Mouse (Mus musculus) ovary, postnatal 36 days (tissue): Measurements from ENCODE around the gene Gm49358.

Experiments used
- DNase-seq: peaks from one replicate; pipeline ENCODE4 v3.0.0; 2022; ENCODE audit warnings: low spot score, mixed read lengths

Gm49358 gene

DNA sequence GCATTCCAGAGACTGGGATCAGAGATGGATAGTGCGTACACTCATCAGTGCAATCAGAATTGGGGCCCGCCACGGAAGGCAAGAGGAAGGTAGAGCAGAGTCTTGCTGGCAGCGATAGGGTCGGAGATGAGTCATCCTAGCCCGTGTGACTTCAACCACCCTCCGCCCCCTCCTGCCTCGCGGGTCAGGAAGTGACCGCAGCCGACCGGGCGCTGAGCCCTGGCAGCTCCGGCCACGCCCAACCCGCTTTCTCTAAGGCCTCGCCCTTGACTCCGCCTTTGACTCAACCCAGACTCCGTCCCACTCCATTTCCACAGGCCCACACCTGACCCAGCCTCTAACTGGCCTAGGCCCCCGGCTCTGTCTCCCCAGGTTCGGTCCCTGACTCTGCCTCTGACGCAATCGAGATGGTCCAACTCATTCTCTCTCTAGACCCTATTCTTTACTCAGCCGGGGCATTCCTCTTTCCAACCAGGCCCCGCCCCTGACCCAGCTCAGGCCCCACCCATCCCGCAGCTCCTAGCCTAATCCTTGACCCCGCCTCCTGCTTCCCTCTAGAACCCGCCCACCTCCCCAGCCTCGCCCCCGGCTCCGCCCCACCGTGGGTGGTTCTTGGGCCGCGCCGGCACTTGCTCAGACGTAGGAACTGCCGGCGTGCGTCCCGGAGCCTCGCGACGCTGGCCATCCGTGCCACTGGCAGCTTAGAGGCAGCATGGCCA is 14.8 kb downstream of the Gm49358 start, which contains the start of gene Nt5dc3:
Gene Nt5dc3, plus strand, starts transcription at position 608 of the 719 bp plus-strand sequence.
- DNase-seq: peak; percentile 96

- peak; percentile 52 for DNase-seq
Observed at GRCm38 (mm10) chr10:86779117-86779755, 15.5 kb downstream of the Gm49358 start.

- DNase-seq: no peak
Observed at GRCm38 (mm10) chr10:86779816-86780500, 16.2 kb downstream of the Gm49358 start.

GRCm38 (mm10) chr10:86781641-86782040 is 17.9 kb downstream of the Gm49358 start:
- DNase-seq: no peak

DNA sequence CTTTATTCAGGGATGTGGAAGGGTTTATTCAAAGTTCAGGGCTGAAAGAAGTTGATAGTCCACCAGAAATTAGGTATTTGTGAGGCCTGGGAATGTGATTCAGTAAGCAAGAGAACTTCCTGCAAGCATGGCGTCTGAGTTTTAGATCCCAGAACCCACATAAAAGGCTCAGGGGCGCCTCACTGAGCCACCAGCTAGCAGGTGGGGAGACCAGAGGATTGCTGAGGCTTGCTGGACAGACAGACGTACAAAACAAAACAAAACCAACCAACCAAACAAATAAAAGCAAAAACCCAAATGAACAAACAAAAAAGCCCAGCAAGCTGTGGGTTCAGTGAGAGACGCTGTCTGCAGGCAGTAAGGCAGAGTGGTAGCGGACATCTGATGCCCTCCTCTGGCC is 18.9 kb downstream of the Gm49358 start:
- no peak for DNase-seq

GRCm38 (mm10) chr10:86783561-86783960 is 19.8 kb downstream of the Gm49358 start:
- DNase-seq: no peak

- no peak for DNase-seq
Observed at GRCm38 (mm10) chr10:86784126-86784675, 20.4 kb downstream of the Gm49358 start.

GRCm38 (mm10) chr10:86785396-86785795 is 21.6 kb downstream of the Gm49358 start:
- DNase-seq: no peak

GRCm38 (mm10) chr10:86786083-86786482 is 22.3 kb downstream of the Gm49358 start:
- DNase-seq: no peak

DNA sequence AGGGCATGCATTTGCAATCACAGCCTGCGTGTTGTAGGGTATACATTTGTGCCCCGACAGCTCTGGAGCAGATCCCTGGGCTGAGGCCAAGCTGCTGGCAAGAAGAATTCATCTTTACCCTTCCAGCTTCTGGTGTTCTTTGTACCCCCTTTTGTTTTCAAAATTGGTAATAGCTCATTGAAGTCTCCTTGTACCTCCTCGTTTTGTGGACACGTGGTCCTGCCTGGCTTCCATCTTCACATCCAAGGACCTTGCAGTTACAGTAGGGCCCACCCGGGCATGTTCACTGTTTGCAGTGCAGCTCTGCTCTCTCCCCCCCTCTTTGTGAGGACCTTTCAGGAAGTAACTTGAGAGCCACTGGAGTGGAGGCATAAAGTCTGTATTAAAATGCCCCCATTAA is 24.4 kb downstream of the Gm49358 start:
- DNase-seq: no peak

DNA sequence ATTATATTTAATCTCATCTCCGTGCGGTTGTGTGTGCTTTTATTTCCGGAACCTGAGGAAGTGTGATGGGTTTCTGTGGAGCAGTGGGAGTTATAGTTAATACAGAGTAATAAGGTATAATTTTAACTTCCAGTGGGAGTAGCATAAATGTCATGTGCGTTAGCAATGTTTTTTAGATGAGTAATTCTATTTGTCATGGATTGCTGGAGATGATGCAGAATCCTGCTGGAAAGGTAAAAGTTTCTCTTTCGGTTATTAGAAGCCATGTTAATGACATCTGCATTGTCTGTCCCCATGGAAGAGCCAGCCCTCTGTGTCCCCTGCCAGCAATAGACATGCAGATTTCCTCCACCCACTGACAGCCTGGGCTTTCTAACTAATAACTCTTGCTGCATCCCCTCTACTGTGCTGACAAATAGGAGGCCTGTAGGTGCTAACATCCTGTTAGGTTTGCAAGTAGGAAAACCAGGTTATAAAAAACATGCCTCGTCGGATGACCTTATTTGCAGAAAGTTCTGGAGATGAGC is 25.4 kb downstream of the Gm49358 start:
- DNase-seq: no peak

DNA sequence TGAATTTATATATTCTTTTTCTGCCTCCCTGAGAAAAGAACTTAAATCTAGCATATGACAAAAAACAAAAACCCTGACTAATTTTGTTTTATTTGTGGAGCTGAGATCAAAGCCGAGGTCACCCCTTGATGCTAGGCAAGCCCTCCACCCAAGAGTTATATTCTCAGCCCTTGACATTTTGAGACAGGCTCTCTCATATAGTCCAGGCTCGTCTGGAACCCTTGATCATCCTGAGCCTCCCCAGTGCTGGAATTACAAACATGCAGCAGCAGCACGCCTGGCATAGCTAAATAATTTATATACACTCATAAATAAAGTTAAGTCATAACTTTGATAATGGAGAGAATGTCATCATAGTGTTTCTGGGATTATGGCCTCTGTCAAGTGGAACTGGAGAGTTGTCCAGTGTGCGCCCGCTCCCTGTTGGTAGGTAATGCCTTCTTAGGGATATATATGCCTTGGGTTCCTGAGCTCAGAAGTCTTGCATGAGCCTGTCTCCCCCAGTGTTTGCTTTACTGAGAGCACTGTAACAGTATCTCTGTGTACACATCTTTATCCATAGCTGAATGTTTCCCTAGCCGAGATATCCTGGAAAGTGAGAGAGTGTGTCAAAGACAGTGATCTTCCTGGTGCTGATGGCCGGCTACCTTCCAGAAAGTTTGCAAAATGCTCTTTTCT is 27.9 kb downstream of the Gm49358 start:
- DNase-seq: no peak

DNA sequence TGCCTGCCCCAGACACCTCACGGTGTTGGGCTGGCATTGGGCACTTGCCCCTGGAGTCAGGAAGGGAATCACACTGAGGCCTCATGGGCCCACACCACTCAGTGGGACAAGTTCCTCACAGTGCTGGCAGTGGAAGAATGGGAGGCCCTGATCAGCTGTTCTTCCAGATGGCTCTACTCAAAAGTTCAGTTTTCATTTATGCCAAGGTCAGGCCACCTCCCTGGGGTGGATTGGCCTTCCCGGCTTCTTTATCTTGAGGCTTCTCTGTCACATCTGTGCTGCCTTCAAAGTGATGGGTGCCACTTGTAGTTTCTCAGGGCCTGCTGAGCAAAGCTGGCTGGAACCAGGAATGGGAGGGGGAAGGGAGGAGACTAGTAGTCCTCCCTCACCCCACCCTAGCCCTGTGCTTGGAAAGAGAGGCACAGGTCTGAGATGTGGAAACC is 29.8 kb downstream of the Gm49358 start:
- DNase-seq: peak; percentile 26

GRCm38 (mm10) chr10:86794196-86794595 is 30.4 kb downstream of the Gm49358 start:
- DNase-seq: no peak

- DNase-seq: no peak
Observed at GRCm38 (mm10) chr10:86794794-86795535, 31.2 kb downstream of the Gm49358 start.

DNA sequence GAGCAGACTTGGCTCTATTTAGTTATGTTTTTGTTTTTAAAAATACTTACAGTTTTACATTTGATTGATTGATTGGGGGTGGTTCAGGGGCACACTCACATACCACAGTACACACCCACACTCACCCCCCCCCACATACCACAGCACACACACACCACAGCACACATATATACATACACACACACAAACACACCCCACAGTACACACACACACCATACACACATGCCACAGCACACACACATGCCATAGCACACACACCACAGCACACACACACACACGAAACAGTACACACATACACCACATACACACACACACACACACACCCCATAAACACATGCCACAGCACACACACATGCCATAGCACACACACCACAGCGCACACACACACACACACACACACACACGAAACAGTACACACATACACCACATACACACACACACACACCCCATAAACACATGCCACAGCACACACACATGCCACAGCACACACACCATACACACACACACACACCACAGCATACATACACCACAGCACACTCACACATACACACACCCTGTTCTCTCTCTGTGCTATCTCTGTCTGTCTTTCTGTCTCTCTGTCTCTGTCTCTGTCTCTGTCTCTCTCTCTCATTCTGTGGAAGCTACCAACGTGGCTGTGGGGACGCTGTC is 32.4 kb downstream of the Gm49358 start:
- no peak for DNase-seq

GRCm38 (mm10) chr10:86807362-86807761 is 43.6 kb downstream of the Gm49358 start:
- no peak for DNase-seq

DNA sequence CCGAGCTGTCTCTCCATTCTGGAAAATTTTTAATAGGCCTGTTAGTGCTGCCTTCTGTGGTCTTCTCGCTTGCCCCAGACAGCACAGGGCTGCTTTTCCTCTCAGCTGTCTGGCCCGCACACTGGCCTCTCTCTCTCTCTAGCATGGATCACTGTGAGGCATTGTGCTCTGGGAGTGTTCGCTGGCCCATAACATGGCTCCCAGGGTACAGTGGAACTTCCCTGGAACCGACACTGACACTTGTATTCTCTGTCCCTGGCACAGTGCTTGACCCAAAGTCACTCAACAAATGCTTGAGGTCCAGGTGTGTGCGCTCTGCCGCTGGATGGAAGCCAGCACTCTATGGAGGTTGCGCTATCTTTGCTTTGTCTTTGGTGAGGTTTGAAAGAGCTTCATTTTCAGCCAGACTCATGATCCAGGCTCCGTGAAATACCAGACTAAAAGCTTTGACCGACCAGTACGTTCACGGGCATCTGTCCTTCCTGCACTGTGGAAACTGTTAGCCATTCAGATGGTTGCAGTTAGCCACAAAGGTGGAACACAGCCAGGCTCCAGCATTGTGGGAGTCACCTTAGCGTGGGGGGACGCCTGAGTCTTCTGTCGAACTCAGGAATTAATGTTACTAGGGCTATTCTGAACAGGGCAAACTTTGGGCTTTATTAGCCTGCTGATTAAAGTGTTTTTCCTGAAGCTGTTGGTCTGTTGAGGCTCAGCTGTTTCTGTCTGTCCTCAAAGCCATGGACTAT is 44.4 kb downstream of the Gm49358 start:
- DNase-seq: no peak

DNA sequence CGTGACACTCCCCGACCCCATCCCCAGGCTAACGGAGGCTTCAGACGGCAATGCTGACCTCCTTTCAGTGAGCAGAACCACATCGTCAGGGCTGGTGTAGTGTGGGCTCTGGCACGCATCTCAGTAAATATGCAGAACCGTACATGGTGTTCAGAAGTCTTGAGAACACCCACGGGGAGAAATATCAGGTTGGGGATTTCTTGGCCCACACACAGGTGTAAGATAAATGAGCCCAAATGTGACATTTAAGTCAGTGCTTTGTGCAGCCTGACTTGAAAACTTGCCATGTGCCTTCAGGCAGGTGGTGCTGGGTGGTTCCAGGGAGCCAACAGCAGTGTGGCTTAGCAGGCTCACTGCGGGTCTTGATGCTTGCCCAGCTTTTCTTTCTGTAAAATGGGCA is 46.2 kb downstream of the Gm49358 start:
- no peak for DNase-seq

GRCm38 (mm10) chr10:86810612-86811011 is 46.8 kb downstream of the Gm49358 start:
- DNase-seq: no peak
